Mouse (Mus musculus): ENCODE measurements at regions not wholly inside any gene's neighbourhood (a gene's known extent, or its start where the extent isn't known, plus 50 kb on each side); places are given as distances from the start of the nearest gene placed in this dataset.
A peak's percentile ranks its signal among the peaks of the same experiment; 100 is the strongest.

DNA sequence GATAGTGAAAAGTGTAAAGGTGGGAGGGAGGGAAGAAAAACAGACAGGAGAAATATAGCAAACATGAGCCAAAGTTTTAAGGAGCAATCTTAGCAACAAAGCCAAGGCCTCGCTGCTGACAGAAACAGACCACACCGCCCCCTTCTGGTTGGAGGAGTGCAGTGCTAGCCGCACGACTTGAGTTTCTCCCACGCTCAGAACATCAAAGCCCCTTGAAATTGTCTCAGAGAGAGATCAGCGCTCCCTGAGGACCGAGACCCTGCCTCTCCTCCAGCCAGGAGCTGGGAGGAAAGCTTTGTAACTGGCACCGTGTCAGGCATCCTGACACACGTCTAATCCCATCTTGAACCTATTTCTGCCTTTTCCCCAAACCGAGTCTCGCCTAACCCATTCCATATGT is 216.4 kb downstream of the Rplp1 start:
- TF ChIP-seq ZC3H11A (IDR thresholded peaks at IDR 0.05; ENCODE audit: borderline replicate concordance, low read depth, low read length) (peak; percentile 86; the same call in 1 of the 2 replicates), ZNF384 (IDR thresholded peaks at IDR 0.05; ENCODE audit: low read depth, low read length) (no peak), CHD2 (IDR thresholded peaks at IDR 0.05; ENCODE audit: low read depth, low read length) (no peak), MAFK (IDR thresholded peaks at IDR 0.05; ENCODE audit: insufficient read depth, low read depth, low read length) (no peak), HCFC1 (IDR thresholded peaks at IDR 0.05; ENCODE audit: borderline replicate concordance, insufficient read depth, low read length) (no peak)
